Mouse (Mus musculus) ES-E14 (cell line): ENCODE results near the gene Ahnak2.
A peak's percentile ranks its signal among the peaks of the same experiment; 100 is the strongest.

Experiments
- CHD2 ChIP-seq: IDR thresholded peaks from 2 replicates; pipeline ENCODE4 v1.6.1; 2014; ENCODE audit warnings: mild to moderate bottlenecking, low read depth, low read length, inconsistent platforms
- HCFC1 ChIP-seq: IDR thresholded peaks from 2 replicates; pipeline ENCODE4 v1.6.1; 2012; ENCODE audit warnings: low read length, inconsistent platforms, borderline replicate concordance; ENCODE audit not compliant: insufficient read depth
- MAFK ChIP-seq: IDR thresholded peaks from 2 replicates; pipeline ENCODE4 v1.6.1; 2014; ENCODE audit warnings: mild to moderate bottlenecking, low read depth, low read length, inconsistent platforms; ENCODE audit not compliant: insufficient read depth
- ZC3H11A ChIP-seq: IDR thresholded peaks from 2 replicates; pipeline ENCODE4 v1.6.1; 2012; ENCODE audit warnings: low read depth, mild to moderate bottlenecking, inconsistent platforms, low read length, borderline replicate concordance
- ZNF384 ChIP-seq: IDR thresholded peaks from 2 replicates; pipeline ENCODE4 v1.6.1; 2012; ENCODE audit warnings: low read depth, low read length, inconsistent platforms

- no peak for TF ChIP-seq CHD2
- TF ChIP-seq MAFK: no peak
- TF ChIP-seq HCFC1: 0 out of 2 replicates have a peak, but pooled peaks have one; percentile 26
- no peak for TF ChIP-seq ZNF384
- no peak for TF ChIP-seq ZC3H11A
Observed at GRCm38 (mm10) chr12:112722240-112723027, 80.0 kb downstream of the Ahnak2 start.
